Mouse (Mus musculus) E14TG2a.4 (cell line): Measurements from ENCODE around the gene 1700016D06Rik.
A peak's percentile ranks its signal among the peaks of the same experiment; 100 is the strongest.

ENCODE experiments used
- H3K27me3 ChIP-seq: 2 replicates; pipeline ENCODE4 v1.6.1; 2014; ENCODE audit warnings: low read length, control low read depth; ENCODE audit not compliant: insufficient read depth
- H3K36me3 ChIP-seq: 2 replicates; pipeline ENCODE4 v1.6.1; 2014; ENCODE audit warnings: low read length, control low read depth; ENCODE audit not compliant: insufficient read depth
- H3K4me1 ChIP-seq: replicated peaks from 2 replicates; pipeline ENCODE4 v1.6.1; 2014; ENCODE audit warnings: low read depth, low read length, control low read depth
- H3K4me3 ChIP-seq: replicated peaks from 2 replicates; pipeline ENCODE4 v1.5.1; 2014; ENCODE audit warnings: mild to moderate bottlenecking, low read length
- H3K9me3 ChIP-seq: 2 replicates; pipeline ENCODE4 v1.6.1; 2014; ENCODE audit warnings: low read length, control low read depth
- CTCF ChIP-seq: conservative IDR thresholded peaks from 2 replicates; pipeline ENCODE4 v1.5.1; 2014; ENCODE audit warnings: low read length
- NANOG ChIP-seq: IDR thresholded peaks from 2 replicates; pipeline ENCODE4 v1.6.1; 2014; ENCODE audit warnings: borderline replicate concordance, low read length, mixed read lengths
- POU5F1 ChIP-seq: IDR thresholded peaks from 2 replicates; pipeline ENCODE4 v1.6.1; 2014; ENCODE audit warnings: low read length, borderline replicate concordance

1700016D06Rik gene

GRCm38 (mm10) chr8:11634331-11635011, 66.4 kb downstream of the 1700016D06Rik start:
- Histone ChIP-seq H3K9me3 (no peaks in the 10 kb centered on the region), H3K4me3 (peak overlapping the region; percentile 99), H3K36me3 (peaks cover 57% of the 10 kb centered on the region), H3K27me3 (no peaks in the 10 kb centered on the region), H3K4me1 (peaks cover 70% of the 10 kb centered on the region)
- TF ChIP-seq POU5F1 = no peak
- no peak for TF ChIP-seq CTCF
- no peak for TF ChIP-seq NANOG

- Histone ChIP-seq H3K4me1 (peaks cover 71% of the 10 kb centered on the region), H3K27me3 (no peaks in the 10 kb centered on the region), H3K9me3 (no peaks in the 10 kb centered on the region), H3K4me3 (peak overlapping the region; percentile 99), H3K36me3 (peaks cover 68% of the 10 kb centered on the region)
- no peak for TF ChIP-seq NANOG
- TF ChIP-seq CTCF = no peak
- no peak for TF ChIP-seq POU5F1
Observed at GRCm38 (mm10) chr8:11633414-11633813, 67.4 kb downstream of the 1700016D06Rik start.

- Histone ChIP-seq H3K27me3 (no peaks in the 10 kb centered on the region), H3K4me3 (no peak overlapping the region), H3K36me3 (peaks cover 70% of the 10 kb centered on the region), H3K9me3 (no peaks in the 10 kb centered on the region), H3K4me1 (peaks cover 71% of the 10 kb centered on the region)
- TF ChIP-seq NANOG (no peak), CTCF (no peak), POU5F1 (no peak)
Observed at GRCm38 (mm10) chr8:11632406-11632805, 68.5 kb downstream of the 1700016D06Rik start.

- peak overlapping the region; percentile 21; the same call in 1 of the 2 replicates for H3K4me3 ChIP-seq
- H3K36me3 ChIP-seq = peaks cover 96% of the 10 kb centered on the region
- TF ChIP-seq POU5F1 (no peak), CTCF (no peak), NANOG (no peak)
- peaks cover 90% of the 10 kb centered on the region for H3K4me1 ChIP-seq
- H3K27me3 ChIP-seq = no peaks in the 10 kb centered on the region
- H3K9me3 ChIP-seq = no peaks in the 10 kb centered on the region
Observed at GRCm38 (mm10) chr8:11629206-11629605, 71.7 kb downstream of the 1700016D06Rik start.

GRCm38 (mm10) chr8:11628506-11629132, 72.2 kb downstream of the 1700016D06Rik start:
- no peak for TF ChIP-seq NANOG
- TF ChIP-seq POU5F1 = no peak
- no peak for TF ChIP-seq CTCF
- peaks cover 87% of the 10 kb centered on the region for H3K4me1 ChIP-seq
- H3K4me3 ChIP-seq = 0 out of 2 replicates have a peak overlapping the region, but pooled peaks have one; percentile 3
- H3K36me3 ChIP-seq = peaks cover 96% of the 10 kb centered on the region
- no peaks in the 10 kb centered on the region for H3K27me3 ChIP-seq
- no peaks in the 10 kb centered on the region for H3K9me3 ChIP-seq

GRCm38 (mm10) chr8:11627717-11628116, 73.1 kb downstream of the 1700016D06Rik start:
- Histone ChIP-seq H3K9me3 (no peaks in the 10 kb centered on the region), H3K4me3 (no peak overlapping the region; the same call in 1 of the 2 replicates), H3K27me3 (no peaks in the 10 kb centered on the region), H3K4me1 (peaks cover 83% of the 10 kb centered on the region), H3K36me3 (peaks cover 96% of the 10 kb centered on the region)
- TF ChIP-seq POU5F1 (no peak), CTCF (no peak), NANOG (no peak)

GRCm38 (mm10) chr8:11625084-11625483, 75.8 kb downstream of the 1700016D06Rik start:
- Histone ChIP-seq H3K9me3 (no peaks in the 10 kb centered on the region), H3K27me3 (no peaks in the 10 kb centered on the region), H3K4me3 (no peak overlapping the region), H3K4me1 (peaks cover 57% of the 10 kb centered on the region), H3K36me3 (peaks cover 96% of the 10 kb centered on the region)
- TF ChIP-seq NANOG (no peak), POU5F1 (no peak), CTCF (no peak)

- no peak for TF ChIP-seq CTCF
- TF ChIP-seq NANOG = no peak
- TF ChIP-seq POU5F1 = no peak
- H3K4me1 ChIP-seq = peaks cover 17% of the 10 kb centered on the region; the same call in 1 of the 2 replicates
Observed at GRCm38 (mm10) chr8:11619091-11619490, 81.8 kb downstream of the 1700016D06Rik start.

GRCm38 (mm10) chr8:11618063-11618462, 82.8 kb downstream of the 1700016D06Rik start:
- Histone ChIP-seq H3K4me1 (peaks cover 12% of the 10 kb centered on the region; the same call in 1 of the 2 replicates), H3K27me3 (no peaks in the 10 kb centered on the region), H3K36me3 (peaks cover 100% of the 10 kb centered on the region), H3K4me3 (no peak overlapping the region), H3K9me3 (peaks cover 2% of the 10 kb centered on the region; the same call in 1 of the 2 replicates)
- TF ChIP-seq CTCF (no peak), NANOG (no peak), POU5F1 (no peak)

More at GRCm38 (mm10) chr8:11619091-11619490, 81.8 kb downstream of the 1700016D06Rik start:
- H3K36me3 ChIP-seq = peaks cover 100% of the 10 kb centered on the region
- H3K9me3 ChIP-seq = no peaks in the 10 kb centered on the region
- no peaks in the 10 kb centered on the region for H3K27me3 ChIP-seq
- H3K4me3 ChIP-seq = no peak overlapping the region
